Mouse (Mus musculus) ES-Bruce4 (cell line): Measurements from ENCODE around the gene Cmc1. TPM values are rescaled to one million over a fixed set of nuclear protein-coding genes. Genes with fewer than 3 reads are reported as not detected.

ENCODE experiments used
- H3K27ac ChIP-seq: 2 replicates; pipeline ENCODE4 v1.5.1; 2012; ENCODE audit warnings: low read length, inconsistent platforms; ENCODE audit not compliant: insufficient read depth
- H3K27me3 ChIP-seq: 2 replicates; pipeline ENCODE4 v1.6.1; 2012; ENCODE audit warnings: mild to moderate bottlenecking, low read length, inconsistent platforms; ENCODE audit not compliant: control insufficient read depth, poor library complexity, insufficient read depth, severe bottlenecking
- H3K36me3 ChIP-seq: 2 replicates; pipeline ENCODE4 v1.6.1; 2012; ENCODE audit warnings: inconsistent platforms, mild to moderate bottlenecking, low read length, moderate library complexity; ENCODE audit not compliant: control insufficient read depth, poor library complexity, insufficient read depth, severe bottlenecking
- H3K4me1 ChIP-seq: one replicate; pipeline ENCODE4 v1.8.1; 2011; ENCODE audit warnings: low read length; ENCODE audit not compliant: control insufficient read depth, insufficient read depth
- H3K4me3 ChIP-seq: 2 replicates; pipeline ENCODE4 v1.5.1; 2011; ENCODE audit warnings: low read depth, mild to moderate bottlenecking, low read length
- H3K9ac ChIP-seq: 2 replicates; pipeline ENCODE4 v1.6.1; 2012; ENCODE audit warnings: low read depth, mild to moderate bottlenecking, inconsistent platforms; ENCODE audit not compliant: poor library complexity, severe bottlenecking
- H3K9me3 ChIP-seq: replicated peaks from 2 replicates; pipeline ENCODE4 v1.6.1; 2012; ENCODE audit warnings: mild to moderate bottlenecking, low read length, inconsistent platforms; ENCODE audit not compliant: control insufficient read depth, poor library complexity, insufficient read depth, severe bottlenecking
- CTCF ChIP-seq: IDR thresholded peaks from one replicate; pipeline ENCODE4 v1.8.1; 2011; ENCODE audit warnings: low read depth, low read length
- EP300 ChIP-seq: IDR thresholded peaks from 2 replicates; pipeline ENCODE4 v1.6.1; 2011; ENCODE audit warnings: low read depth, low read length; ENCODE audit not compliant: insufficient read depth
- POLR2A ChIP-seq: IDR thresholded peaks from one replicate; pipeline ENCODE4 v1.8.1; 2011; ENCODE audit warnings: low read length; ENCODE audit not compliant: insufficient read depth
- polyA plus RNA-seq: library from polyadenylated mRNA; stranded (reverse); fragments of >200 nt; gene quantifications from 2 replicates; pipeline ENCODE4 v1.2.4, GENCODE M21; 2011; ENCODE audit warnings: low read depth; ENCODE audit not compliant: missing spikeins, insufficient read depth, insufficient read length

Gene Cmc1
- polyA plus RNA-seq, 1 experiment: 52.6 TPM

GRCm38 (mm10) chr9:118034990-118035389 lies 115.0 kb downstream of the Cmc1 start:
- no peak for TF ChIP-seq EP300
- TF ChIP-seq CTCF: no peak
- TF ChIP-seq POLR2A: no peak

GRCm38 (mm10) chr9:118031694-118032093 lies 118.3 kb downstream of the Cmc1 start:
- Histone ChIP-seq H3K4me1 (no peaks in the 10 kb centered on the region), H3K4me3 (no peak overlapping the region), H3K9ac (no peak overlapping the region), H3K27me3 (no peaks in the 10 kb centered on the region), H3K27ac (no peak overlapping the region), H3K36me3 (no peaks in the 10 kb centered on the region), H3K9me3 (no peaks in the 10 kb centered on the region)
- TF ChIP-seq POLR2A: no peak
- TF ChIP-seq EP300: no peak
- TF ChIP-seq CTCF: no peak

More at GRCm38 (mm10) chr9:118034990-118035389, 115.0 kb downstream of the Cmc1 start:
- no peaks in the 10 kb centered on the region for H3K27me3 ChIP-seq
- H3K27ac ChIP-seq: no peak overlapping the region
- H3K36me3 ChIP-seq: no peaks in the 10 kb centered on the region
- H3K4me1 ChIP-seq: no peaks in the 10 kb centered on the region
- no peak overlapping the region for H3K4me3 ChIP-seq
- no peaks in the 10 kb centered on the region for H3K9me3 ChIP-seq
- H3K9ac ChIP-seq: no peak overlapping the region

GRCm38 (mm10) chr9:118030252-118030651 lies 119.7 kb downstream of the Cmc1 start:
- H3K27me3 ChIP-seq: no peaks in the 10 kb centered on the region
- TF ChIP-seq CTCF (no peak), EP300 (no peak), POLR2A (no peak)
- H3K27ac ChIP-seq: no peak overlapping the region
- no peaks in the 10 kb centered on the region for H3K4me1 ChIP-seq
- no peak overlapping the region for H3K9ac ChIP-seq
- no peaks in the 10 kb centered on the region for H3K9me3 ChIP-seq
- H3K36me3 ChIP-seq: no peaks in the 10 kb centered on the region
- H3K4me3 ChIP-seq: no peak overlapping the region

- TF ChIP-seq EP300 (no peak), CTCF (no peak), POLR2A (no peak)
- no peaks in the 10 kb centered on the region for H3K27me3 ChIP-seq
- H3K4me1 ChIP-seq: no peaks in the 10 kb centered on the region
- H3K36me3 ChIP-seq: no peaks in the 10 kb centered on the region
- no peak overlapping the region for H3K4me3 ChIP-seq
- H3K9ac ChIP-seq: no peak overlapping the region
- no peaks in the 10 kb centered on the region for H3K9me3 ChIP-seq
- no peak overlapping the region for H3K27ac ChIP-seq
Measured at GRCm38 (mm10) chr9:118029490-118029889, 120.5 kb downstream of the Cmc1 start.

- no peak for TF ChIP-seq EP300
- no peak for TF ChIP-seq POLR2A
- no peak for TF ChIP-seq CTCF
- Histone ChIP-seq H3K4me1 (no peaks in the 10 kb centered on the region), H3K9me3 (peaks cover 3% of the 10 kb centered on the region; the same call in 1 of the 2 replicates), H3K36me3 (no peaks in the 10 kb centered on the region), H3K9ac (no peak overlapping the region), H3K27me3 (no peaks in the 10 kb centered on the region), H3K4me3 (no peak overlapping the region), H3K27ac (no peak overlapping the region)
Measured at GRCm38 (mm10) chr9:118024966-118025365, 125.0 kb downstream of the Cmc1 start.

Other genes starting within 250 kb of the Cmc1 start
- gene Azi2, start 109.7 kb downstream of the Cmc1 start, polyA plus RNA-seq: 73.5 and 76.7 TPM in 2 replicates